Mouse (Mus musculus) liver, embryonic 14 days (tissue): ENCODE data around the gene Oit3. TPM values are rescaled to one million over a fixed set of nuclear protein-coding genes. Genes with fewer than 3 reads are reported as not detected.

Experiments used
- polyA plus RNA-seq: library from polyadenylated mRNA; depleted of rRNA; stranded (reverse); fragments of >200 nt; gene quantifications from 2 replicates; pipeline ENCODE4 v1.2.3, GENCODE M21; 2012; rRNA removed

The Oit3 gene
- polyA plus RNA-seq: 14.3 and 16.2 TPM in 2 replicates

GRCm38 (mm10) chr10:59441735-59442134, at the start of gene Oit3:
Gene Oit3, minus strand, starts transcription at chr10:59441778.

GRCm38 (mm10) chr10:59402899-59403792, 38.4 kb downstream of the Oit3 start, which contains the start of gene Pla2g12b:
Gene Pla2g12b, plus strand, starts transcription at chr10:59403660.

GRCm38 (mm10) chr10:59395461-59395860, 46.1 kb downstream of the Oit3 start, which contains the start of gene Gm10273:
Gene Gm10273, plus strand, starts transcription at chr10:59395632.

Other genes starting within 250 kb of the Oit3 start
- 8.5 and 9.0 TPM in 2 replicates for gene Sept10, start 219.9 kb downstream of the Oit3 start, polyA plus RNA-seq
- 0.93 and 1.0 TPM in 2 replicates for gene Sowahc, start 219.8 kb downstream of the Oit3 start, polyA plus RNA-seq
- 5.9 and 6.0 TPM in 2 replicates for gene P4ha1, start 118.5 kb downstream of the Oit3 start, polyA plus RNA-seq
- 4.8 and 6.7 TPM in 2 replicates for gene Gm10273, start 46.1 kb downstream of the Oit3 start, polyA plus RNA-seq
- 20.6 and 24.6 TPM in 2 replicates for gene Pla2g12b, start 38.1 kb downstream of the Oit3 start, polyA plus RNA-seq
- not detected in 2 replicates for gene Gm10322, start 174.3 kb upstream of the Oit3 start, polyA plus RNA-seq
- 3.6 and 3.8 TPM in 2 replicates for gene Mcu, start 174.9 kb upstream of the Oit3 start, polyA plus RNA-seq